8 mouse cellular contexts compared by ENCODE assay signal in the genomic region with DNA sequence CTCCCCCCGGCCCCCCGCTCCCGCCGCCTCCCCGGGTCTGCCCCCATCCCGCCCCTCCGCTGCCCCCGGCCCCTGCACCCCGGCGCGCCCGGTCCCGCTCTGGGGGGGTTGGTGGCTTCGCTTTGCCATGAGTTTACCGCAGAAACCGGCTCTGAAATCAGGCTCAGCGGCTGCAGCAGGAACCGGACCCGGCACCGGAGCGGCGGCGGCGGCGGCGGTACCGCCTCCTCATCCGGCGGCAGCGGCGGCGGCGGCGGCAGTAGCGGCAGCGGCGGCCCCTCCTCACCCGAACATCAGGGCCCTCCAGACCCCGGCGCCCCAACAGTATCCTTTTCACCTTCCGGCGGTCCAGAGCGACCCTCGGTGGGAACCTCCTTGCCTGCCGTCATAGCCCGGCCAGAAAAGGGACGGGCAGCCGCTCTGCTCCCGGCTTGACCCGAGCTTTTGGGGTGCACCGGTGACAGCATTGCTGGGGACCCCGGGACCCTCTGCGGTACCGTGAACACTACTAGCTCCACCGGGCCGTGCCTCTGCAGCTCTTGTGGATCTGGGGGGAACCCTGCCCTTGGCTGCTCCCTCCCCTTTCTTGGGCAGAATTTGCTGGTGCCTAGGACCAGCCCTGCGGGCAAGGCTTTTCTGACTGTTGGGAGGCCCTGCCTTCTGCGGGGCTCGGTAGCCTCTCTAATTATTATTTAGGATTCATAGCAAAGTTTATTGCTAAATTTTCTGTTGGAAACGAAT. TPM values are rescaled to one million over a fixed set of nuclear protein-coding genes. Genes with fewer than 3 reads are reported as not detected.
A peak's percentile ranks its signal among the peaks of the same experiment; 100 is the strongest.
DNase-seq lines count a peak whose midpoint lies in the region; ATAC-seq and TF ChIP-seq lines count a peak whose summit lies in the region.

No protein-coding gene starts in this region.

- DNase-seq in layer of hippocampus, adult 11-12 months (ENCODE audit: low spot score) = peak; percentile 39
- no peak for DNase-seq in layer of hippocampus, adult 9-11 months
- DNase-seq in cerebellum, adult 2 months = peak; percentile 58 to 72
- DNase-seq in forebrain, postnatal 0 days = peak; percentile 42
- DNase-seq in induced T-regulatory cell, adult 2 months (ENCODE audit: low read depth) = peak; percentile 66
- peak; percentile 65 for DNase-seq in liver, embryonic 11.5 days (ENCODE audit: low spot score)
- peak; percentile 38 for DNase-seq in midbrain, postnatal 0 days (ENCODE audit: low spot score)

- peak overlapping the region; percentile 82 for H3K27ac ChIP-seq in cerebellum, adult 2 months (ENCODE audit: insufficient read depth, low read length)
- peak overlapping the region; percentile 94 for H3K27ac ChIP-seq in forebrain, postnatal 0 days (ENCODE audit: low read depth, low read length)
- peak overlapping the region; percentile 88 for H3K27ac ChIP-seq in liver, embryonic 11.5 days (ENCODE audit: low read depth, low read length)
- peak overlapping the region; percentile 97 for H3K27ac ChIP-seq in midbrain, postnatal 0 days (ENCODE audit: low read depth, low read length)
- H3K27ac ChIP-seq in stomach, embryonic 16.5 days (ENCODE audit: low read length) = peak overlapping the region; percentile 87

- H3K36me3 ChIP-seq in forebrain, postnatal 0 days (ENCODE audit: insufficient read depth) = peaks cover 12% of the 10 kb centered on the region; the same call in 1 of the 2 replicates
- H3K36me3 ChIP-seq in liver, embryonic 11.5 days (ENCODE audit: control insufficient read depth, insufficient read depth, low read length) = peaks cover 20% of the 10 kb centered on the region
- H3K36me3 ChIP-seq in midbrain, postnatal 0 days (ENCODE audit: insufficient read depth, low read length) = peaks cover 10% of the 10 kb centered on the region; the same call in 1 of the 2 replicates
- H3K36me3 ChIP-seq in stomach, embryonic 16.5 days (ENCODE audit: control insufficient read depth, insufficient read depth, low read length) = peaks cover 17% of the 10 kb centered on the region

- H3K9me3 ChIP-seq in forebrain, postnatal 0 days (ENCODE audit: low read length) = no peaks in the 10 kb centered on the region
- no peaks in the 10 kb centered on the region for H3K9me3 ChIP-seq in liver, embryonic 11.5 days (ENCODE audit: control insufficient read depth, low read length)
- H3K9me3 ChIP-seq in midbrain, postnatal 0 days (ENCODE audit: low read length) = no peaks in the 10 kb centered on the region
- 0 out of 2 replicates have a peak, but pooled peaks cover 3% of the 10 kb centered on the region for H3K9me3 ChIP-seq in stomach, embryonic 16.5 days (replicated peaks; ENCODE audit: control insufficient read depth, low read length)

- peaks cover 11% of the 10 kb centered on the region; the same call in 1 of the 2 replicates for H3K4me1 ChIP-seq in cerebellum, adult 2 months (ENCODE audit: control insufficient read depth, insufficient read depth, low read length)
- H3K4me1 ChIP-seq in forebrain, postnatal 0 days (ENCODE audit: insufficient read depth) = peaks cover 20% of the 10 kb centered on the region
- H3K4me1 ChIP-seq in liver, embryonic 11.5 days (replicated peaks; ENCODE audit: control insufficient read depth, insufficient read depth, low read length) = peaks cover 19% of the 10 kb centered on the region
- peaks cover 14% of the 10 kb centered on the region; the same call in 1 of the 2 replicates for H3K4me1 ChIP-seq in midbrain, postnatal 0 days (ENCODE audit: insufficient read depth, low read length)
- H3K4me1 ChIP-seq in stomach, embryonic 16.5 days (ENCODE audit: control insufficient read depth, insufficient read depth, low read length) = peaks cover 22% of the 10 kb centered on the region

- no peak for TF ChIP-seq POLR2A in cerebellum, adult 2 months (IDR thresholded peaks at IDR 0.05; ENCODE audit: borderline replicate concordance, insufficient read depth, low read length)

- H3K9ac ChIP-seq in forebrain, postnatal 0 days = peak overlapping the region; percentile 99
- H3K9ac ChIP-seq in liver, embryonic 11.5 days (ENCODE audit: low read depth, low read length) = peak overlapping the region; percentile 99
- H3K9ac ChIP-seq in midbrain, postnatal 0 days (replicated peaks; ENCODE audit: low read length, poor library complexity, severe bottlenecking) = peak overlapping the region; percentile 100
- H3K9ac ChIP-seq in stomach, embryonic 16.5 days (ENCODE audit: low read length) = peak overlapping the region; percentile 94

- peak; percentile 9 for ATAC-seq in forebrain, postnatal 0 days
- ATAC-seq in liver, embryonic 11.5 days (replicated peaks; ENCODE audit: low FRiP score) = peak; percentile 48
- ATAC-seq in midbrain, postnatal 0 days (ENCODE audit: low FRiP score) = peak; percentile 16; the same call in 1 of the 2 replicates
- peak; percentile 15; the same call in 1 of the 2 replicates for ATAC-seq in stomach, embryonic 16.5 days (ENCODE audit: insufficient read depth, low FRiP score)

- no peak for TF ChIP-seq CTCF in cerebellum, adult 2 months (IDR thresholded peaks at IDR 0.05; ENCODE audit: borderline replicate concordance, insufficient read depth, low read depth, low read length)
- TF ChIP-seq CTCF in forebrain, postnatal 0 days (IDR thresholded peaks at IDR 0.05; ENCODE audit: low read depth) = no peak
- no peak for TF ChIP-seq CTCF in midbrain, postnatal 0 days (IDR thresholded peaks at IDR 0.05)

- peak overlapping the region; percentile 67 for H3K4me3 ChIP-seq in cerebellum, adult 2 months (replicated peaks; ENCODE audit: insufficient read depth, low read depth, low read length)
- peak overlapping the region; percentile 94 for H3K4me3 ChIP-seq in forebrain, postnatal 0 days (ENCODE audit: low read depth, low read length)
- H3K4me3 ChIP-seq in liver, embryonic 11.5 days (ENCODE audit: low read depth, low read length) = peak overlapping the region; percentile 99
- peak overlapping the region; percentile 93 for H3K4me3 ChIP-seq in midbrain, postnatal 0 days (ENCODE audit: low read depth, low read length)
- H3K4me3 ChIP-seq in stomach, embryonic 16.5 days (replicated peaks; ENCODE audit: low read length) = peak overlapping the region; percentile 80

- peak overlapping the region; percentile 81 for H3K4me2 ChIP-seq in forebrain, postnatal 0 days (ENCODE audit: low read depth)
- peak overlapping the region; percentile 91 for H3K4me2 ChIP-seq in liver, embryonic 11.5 days
- peak overlapping the region; percentile 68 for H3K4me2 ChIP-seq in midbrain, postnatal 0 days (ENCODE audit: low read depth, low read length, poor library complexity, severe bottlenecking)
- H3K4me2 ChIP-seq in stomach, embryonic 16.5 days (ENCODE audit: low read depth, low read length) = peak overlapping the region; percentile 70

- H3K27me3 ChIP-seq in cerebellum, adult 2 months (ENCODE audit: control insufficient read depth, insufficient read depth, low read length) = no peaks in the 10 kb centered on the region
- H3K27me3 ChIP-seq in forebrain, postnatal 0 days (ENCODE audit: insufficient read depth, low read length) = no peaks in the 10 kb centered on the region
- peaks cover 9% of the 10 kb centered on the region for H3K27me3 ChIP-seq in liver, embryonic 11.5 days (replicated peaks; ENCODE audit: control insufficient read depth, insufficient read depth, low read length)
- H3K27me3 ChIP-seq in midbrain, postnatal 0 days (ENCODE audit: insufficient read depth, low read length) = no peaks in the 10 kb centered on the region
- H3K27me3 ChIP-seq in stomach, embryonic 16.5 days (ENCODE audit: control insufficient read depth, insufficient read depth, low read length) = no peaks in the 10 kb centered on the region

- 1% methylated on average over 48 of the region's 60 CpGs for WGBS in cerebellum, adult 2 months
- under 1% methylated on average over 49 of the region's 60 CpGs for WGBS in forebrain, postnatal 0 days
- WGBS in liver, embryonic 11.5 days = under 1% methylated on average over 43 of the region's 60 CpGs
- WGBS in midbrain, postnatal 0 days = under 1% methylated on average over 28 of the region's 60 CpGs
- WGBS in stomach, embryonic 16.5 days = under 1% methylated on average over 48 of the region's 60 CpGs

RNA-seq across cellular contexts. Expression of a gene that starts 1.2 kb away (rescaled TPM):
- polyA plus RNA-seq in cerebellum, adult 2 months (2012; rRNA removed) = 156 and 160 TPM in 2 replicates
- 61.9 and 67.0 TPM in 2 replicates for total RNA-seq in forebrain, postnatal 0 days (2014; rRNA removed)
- 28.8 and 38.4 TPM in 2 replicates for polyA plus RNA-seq in forebrain, postnatal 0 days (2015; fragmentation: Nextera tagmentation; extraction: Ambion mirVana)
- 26.2 and 28.3 TPM in 2 replicates for polyA plus RNA-seq in liver, embryonic 11.5 days (2014; fragmentation: Nextera tagmentation; extraction: Ambion mirVana)
- total RNA-seq in midbrain, postnatal 0 days (2014; rRNA removed) = 70.0 and 92.2 TPM in 2 replicates
- 36.0 and 42.4 TPM in 2 replicates for polyA plus RNA-seq in midbrain, postnatal 0 days (2015; fragmentation: Nextera tagmentation; extraction: Ambion mirVana)
- 22.6 and 24.8 TPM in 2 replicates for polyA plus RNA-seq in stomach, embryonic 16.5 days (2015; fragmentation: Nextera tagmentation; extraction: Ambion mirVana)
